Mouse (Mus musculus): ENCODE data around the gene Gm10142. TPM values are rescaled to one million over a fixed set of nuclear protein-coding genes. Genes with fewer than 3 reads are reported as not detected.
"Not testable (repeated sequence)": the region's sequence is repeated elsewhere in the genome, so short reads cannot be mapped to it uniquely, and the experiment has no call there.

Gene Gm10142
- polyA plus RNA-seq, 1 experiment from 2014 or later: not detected

GRCm38 (mm10) chr10:77752312-77752711 is 36.7 kb downstream of the Gm10142 start:
- H3K27ac ChIP-seq (ENCODE audit: low read length); H3K4me3 ChIP-seq (ENCODE audit: low read depth, low read length); H3K4me1 ChIP-seq (ENCODE audit: control insufficient read depth, insufficient read depth, low read length); H3K4me2 ChIP-seq (ENCODE audit: low read length); H3K9me3 ChIP-seq (replicated peaks; ENCODE audit: control insufficient read depth, low read length, poor library complexity, severe bottlenecking); H3K36me3 ChIP-seq (ENCODE audit: control insufficient read depth, insufficient read depth, low read length); H3K9ac ChIP-seq (ENCODE audit: low read depth, low read length); H3K27me3 ChIP-seq (ENCODE audit: control insufficient read depth, insufficient read depth, low read depth, low read length); ATAC-seq: not testable (repeated sequence)
- 65% methylated on average over 3 of the region's 3 CpGs for WGBS

GRCm38 (mm10) chr10:77753448-77753847 is 37.8 kb downstream of the Gm10142 start:
- no peak overlapping the region for H3K4me2 ChIP-seq (ENCODE audit: low read length)
- H3K9me3 ChIP-seq (replicated peaks; ENCODE audit: control insufficient read depth, low read length, poor library complexity, severe bottlenecking): no peaks in the 10 kb centered on the region
- no peak overlapping the region for H3K4me3 ChIP-seq (ENCODE audit: low read depth, low read length)
- H3K27ac ChIP-seq (ENCODE audit: low read length): no peak overlapping the region
- H3K9ac ChIP-seq (ENCODE audit: low read depth, low read length): no peak overlapping the region
- H3K27me3 ChIP-seq (ENCODE audit: control insufficient read depth, insufficient read depth, low read depth, low read length): no peaks in the 10 kb centered on the region
- ATAC-seq: no peak
- H3K36me3 ChIP-seq (ENCODE audit: control insufficient read depth, insufficient read depth, low read length): no peaks in the 10 kb centered on the region
- H3K4me1 ChIP-seq (ENCODE audit: control insufficient read depth, insufficient read depth, low read length): no peaks in the 10 kb centered on the region

GRCm38 (mm10) chr10:77759582-77759981 is 44.0 kb downstream of the Gm10142 start, which contains the start of gene Gm3233:
Gm3233 (minus strand) TSS chr10:77759682.
- not testable (repeated sequence) for H3K36me3 ChIP-seq (ENCODE audit: control insufficient read depth, insufficient read depth, low read length); H3K27me3 ChIP-seq (ENCODE audit: control insufficient read depth, insufficient read depth, low read depth, low read length); H3K9me3 ChIP-seq (replicated peaks; ENCODE audit: control insufficient read depth, low read length, poor library complexity, severe bottlenecking); H3K4me2 ChIP-seq (ENCODE audit: low read length); H3K4me3 ChIP-seq (ENCODE audit: low read depth, low read length); ATAC-seq; H3K9ac ChIP-seq (ENCODE audit: low read depth, low read length); H3K27ac ChIP-seq (ENCODE audit: low read length); H3K4me1 ChIP-seq (ENCODE audit: control insufficient read depth, insufficient read depth, low read length)
- WGBS: no CpG with 5 or more reads among the region's 1 CpGs

Other genes with a start within 250 kb of the Gm10142 start
- gene Fam207a, start 200.0 kb upstream of the Gm10142 start, polyA plus RNA-seq (2015; fragmentation: Nextera tagmentation; extraction: Ambion mirVana): 40.5 and 44.1 TPM in 2 replicates
- gene Itgb2, start 185.6 kb upstream of the Gm10142 start, polyA plus RNA-seq (2015; fragmentation: Nextera tagmentation; extraction: Ambion mirVana): 0.59 and 0.67 TPM in 2 replicates
- gene Pttg1ip, start 134.1 kb upstream of the Gm10142 start, polyA plus RNA-seq (2015; fragmentation: Nextera tagmentation; extraction: Ambion mirVana): 63.6 and 70.8 TPM in 2 replicates
- gene Sumo3, start 109.7 kb upstream of the Gm10142 start, polyA plus RNA-seq (2015; fragmentation: Nextera tagmentation; extraction: Ambion mirVana): 315 and 350 TPM in 2 replicates
- 1.5 and 2.9 TPM in 2 replicates for gene Gm49325, start 109.6 kb upstream of the Gm10142 start, polyA plus RNA-seq (2015; fragmentation: Nextera tagmentation; extraction: Ambion mirVana)
- gene Ube2g2, start 93.5 kb upstream of the Gm10142 start, polyA plus RNA-seq (2015; fragmentation: Nextera tagmentation; extraction: Ambion mirVana): 80.9 and 81.8 TPM in 2 replicates
- 1.3 and 1.6 TPM in 2 replicates for gene Tspear, start 29.2 kb upstream of the Gm10142 start, polyA plus RNA-seq (2015; fragmentation: Nextera tagmentation; extraction: Ambion mirVana)
- not detected in 2 replicates for gene Gm19402, start 25.1 kb upstream of the Gm10142 start, polyA plus RNA-seq (2015; fragmentation: Nextera tagmentation; extraction: Ambion mirVana)
- not detected in 2 replicates for gene Gm9508, start 18.6 kb upstream of the Gm10142 start, polyA plus RNA-seq (2015; fragmentation: Nextera tagmentation; extraction: Ambion mirVana)
- not detected in 2 replicates for gene Gm10272, start 9.2 kb upstream of the Gm10142 start, polyA plus RNA-seq (2015; fragmentation: Nextera tagmentation; extraction: Ambion mirVana)
- gene Gm10024, start 4.3 kb upstream of the Gm10142 start, polyA plus RNA-seq (2015; fragmentation: Nextera tagmentation; extraction: Ambion mirVana): not detected in 2 replicates
- not detected in 2 replicates for gene Krtap12-1, start 4.8 kb downstream of the Gm10142 start, polyA plus RNA-seq (2015; fragmentation: Nextera tagmentation; extraction: Ambion mirVana)
- gene Gm10100, start 10.7 kb downstream of the Gm10142 start, polyA plus RNA-seq (2015; fragmentation: Nextera tagmentation; extraction: Ambion mirVana): not detected in 2 replicates
- not detected in 2 replicates for gene Gm18596, start 26.8 kb downstream of the Gm10142 start, polyA plus RNA-seq (2015; fragmentation: Nextera tagmentation; extraction: Ambion mirVana)
- not detected in 2 replicates for gene Gm9736, start 35.5 kb downstream of the Gm10142 start, polyA plus RNA-seq (2015; fragmentation: Nextera tagmentation; extraction: Ambion mirVana)
- not detected in 2 replicates for gene Gm3233, start 43.9 kb downstream of the Gm10142 start, polyA plus RNA-seq (2015; fragmentation: Nextera tagmentation; extraction: Ambion mirVana)
- gene Gm3238, start 55.5 kb downstream of the Gm10142 start, polyA plus RNA-seq (2015; fragmentation: Nextera tagmentation; extraction: Ambion mirVana): not detected in 2 replicates
- gene Gm7138, start 61.1 kb downstream of the Gm10142 start, polyA plus RNA-seq (2015; fragmentation: Nextera tagmentation; extraction: Ambion mirVana): not detected in 2 replicates
- gene Gm3250, start 66.7 kb downstream of the Gm10142 start, polyA plus RNA-seq (2015; fragmentation: Nextera tagmentation; extraction: Ambion mirVana): not detected in 2 replicates
- gene Gm7137, start 72.4 kb downstream of the Gm10142 start, polyA plus RNA-seq (2015; fragmentation: Nextera tagmentation; extraction: Ambion mirVana): not detected in 2 replicates
- not detected in 2 replicates for gene Gm9639, start 79.3 kb downstream of the Gm10142 start, polyA plus RNA-seq (2015; fragmentation: Nextera tagmentation; extraction: Ambion mirVana)
- gene Gm19668, start 83.3 kb downstream of the Gm10142 start, polyA plus RNA-seq (2015; fragmentation: Nextera tagmentation; extraction: Ambion mirVana): not detected in 2 replicates
- gene Gm9507, start 96.0 kb downstream of the Gm10142 start, polyA plus RNA-seq (2015; fragmentation: Nextera tagmentation; extraction: Ambion mirVana): not detected in 2 replicates
- gene Gm2696, start 98.9 kb downstream of the Gm10142 start, polyA plus RNA-seq (2015; fragmentation: Nextera tagmentation; extraction: Ambion mirVana): not detected in 2 replicates
- not detected in 2 replicates for gene Krtap10-4, start 111.3 kb downstream of the Gm10142 start, polyA plus RNA-seq (2015; fragmentation: Nextera tagmentation; extraction: Ambion mirVana)
- gene Krtap10-10, start 120.1 kb downstream of the Gm10142 start, polyA plus RNA-seq (2015; fragmentation: Nextera tagmentation; extraction: Ambion mirVana): not detected in 2 replicates
- not detected in 2 replicates for gene Gm36176, start 131.0 kb downstream of the Gm10142 start, polyA plus RNA-seq (2015; fragmentation: Nextera tagmentation; extraction: Ambion mirVana)
- not detected in 2 replicates for gene Gm10318, start 137.1 kb downstream of the Gm10142 start, polyA plus RNA-seq (2015; fragmentation: Nextera tagmentation; extraction: Ambion mirVana)
- gene Gm3285, start 146.2 kb downstream of the Gm10142 start, polyA plus RNA-seq (2015; fragmentation: Nextera tagmentation; extraction: Ambion mirVana): not detected in 2 replicates
- gene Lrrc3, start 186.7 kb downstream of the Gm10142 start, polyA plus RNA-seq (2015; fragmentation: Nextera tagmentation; extraction: Ambion mirVana): 25.4 and 28.7 TPM in 2 replicates